Mouse (Mus musculus) right cerebral cortex, adult 2 months (tissue): ENCODE data around the gene Wnk4.

Source experiments
- DNase-seq, 2 experiments: peaks; one replicate each; pipeline ENCODE4 v3.0.0; 2021 to 2022; ENCODE audit warnings: low spot score in 2 of 2

Wnk4 gene

GRCm38 (mm10) chr11:101245071-101245470, 15.3 kb upstream of the Wnk4 start:
- DNase-seq, result no peak

- no peak for DNase-seq
Observed at GRCm38 (mm10) chr11:101245855-101246701, 14.3 kb upstream of the Wnk4 start, which contains the start of gene Ramp2. Gene Ramp2, plus strand, starts transcription at chr11:101246028.

GRCm38 (mm10) chr11:101246702-101247012, 13.7 kb upstream of the Wnk4 start:
- DNase-seq, result no peak

GRCm38 (mm10) chr11:101247521-101248030, 12.8 kb upstream of the Wnk4 start:
- DNase-seq, result no peak

GRCm38 (mm10) chr11:101248258-101248994, 11.9 kb upstream of the Wnk4 start:
- DNase-seq, result peak; percentile 66 to 79

- DNase-seq, result no peak
Observed at GRCm38 (mm10) chr11:101251031-101251430, 9.3 kb upstream of the Wnk4 start.

- no peak for DNase-seq
Observed at GRCm38 (mm10) chr11:101252941-101253340, 7.4 kb upstream of the Wnk4 start.

GRCm38 (mm10) chr11:101253613-101254389, 6.6 kb upstream of the Wnk4 start, which contains the start of gene Vps25:
Gene Vps25, plus strand, starts transcription at chr11:101253707.
- peak; percentile 87 to 89 for DNase-seq

- no peak for DNase-seq
Observed at GRCm38 (mm10) chr11:101255826-101256775, 4.3 kb upstream of the Wnk4 start.

GRCm38 (mm10) chr11:101259261-101259712, 1.1 kb upstream of the Wnk4 start:
- DNase-seq, result peak; percentile 66 to 76

- no peak for DNase-seq
Observed at GRCm38 (mm10) chr11:101260826-101261380, 536 bp downstream of the Wnk4 start.

- no peak for DNase-seq
Observed at GRCm38 (mm10) chr11:101262272-101262967, 2.1 kb downstream of the Wnk4 start.

- DNase-seq, result no peak
Observed at GRCm38 (mm10) chr11:101263138-101263988, 3.0 kb downstream of the Wnk4 start.

- no peak for DNase-seq
Observed at GRCm38 (mm10) chr11:101263989-101264280, 3.6 kb downstream of the Wnk4 start.

GRCm38 (mm10) chr11:101264954-101265471, 4.6 kb downstream of the Wnk4 start:
- DNase-seq, result no peak

- no peak for DNase-seq
Observed at GRCm38 (mm10) chr11:101265906-101266305, 5.5 kb downstream of the Wnk4 start.

- no peak for DNase-seq
Observed at GRCm38 (mm10) chr11:101269577-101270116, 9.3 kb downstream of the Wnk4 start.

GRCm38 (mm10) chr11:101272446-101272845, 12.1 kb downstream of the Wnk4 start:
- DNase-seq, result no peak
